Mouse (Mus musculus): ENCODE data around the gene Trpv1. TPM values are rescaled to one million over a fixed set of nuclear protein-coding genes. Genes with fewer than 3 reads are reported as not detected.

Gene Trpv1
- polyA plus RNA-seq, 1 experiment from 2014 or later = not detected

- WGBS = 63% methylated on average over 9 of the region's 9 CpGs
- Histone ChIP-seq H3K9ac (ENCODE audit: low read depth, low read length) (no peak overlapping the region), H3K4me3 (ENCODE audit: low read depth, low read length) (no peak overlapping the region), H3K27me3 (replicated peaks; ENCODE audit: control insufficient read depth, insufficient read depth, low read length) (no peaks in the 10 kb centered on the region), H3K4me2 (no peak overlapping the region), H3K27ac (ENCODE audit: low read depth, low read length) (no peak overlapping the region), H3K9me3 (ENCODE audit: control insufficient read depth, low read length) (no peaks in the 10 kb centered on the region), H3K36me3 (ENCODE audit: control insufficient read depth, insufficient read depth, low read length) (no peaks in the 10 kb centered on the region), H3K4me1 (replicated peaks; ENCODE audit: control insufficient read depth, insufficient read depth, low read length) (no peaks in the 10 kb centered on the region)
- DNase-seq (ENCODE audit: low spot score) (no peak), ATAC-seq (replicated peaks; ENCODE audit: low FRiP score) (no peak)
Observed at GRCm38 (mm10) chr11:73283369-73283768, 49.3 kb downstream of the Trpv1 start.

- DNase-seq (ENCODE audit: low spot score) = no peak
- 67% methylated on average over 1 of the region's 1 CpGs for WGBS
- Histone ChIP-seq H3K36me3 (ENCODE audit: control insufficient read depth, insufficient read depth, low read length) (no peaks in the 10 kb centered on the region), H3K4me3 (ENCODE audit: low read depth, low read length) (no peak overlapping the region), H3K27ac (ENCODE audit: low read depth, low read length) (no peak overlapping the region), H3K9me3 (ENCODE audit: control insufficient read depth, low read length) (no peaks in the 10 kb centered on the region), H3K4me2 (no peak overlapping the region), H3K4me1 (replicated peaks; ENCODE audit: control insufficient read depth, insufficient read depth, low read length) (no peaks in the 10 kb centered on the region), H3K9ac (ENCODE audit: low read depth, low read length) (no peak overlapping the region), H3K27me3 (replicated peaks; ENCODE audit: control insufficient read depth, insufficient read depth, low read length) (no peaks in the 10 kb centered on the region)
- no peak for ATAC-seq (replicated peaks; ENCODE audit: low FRiP score)
Observed at GRCm38 (mm10) chr11:73283926-73284325, 49.8 kb downstream of the Trpv1 start.

- no peak for ATAC-seq (replicated peaks; ENCODE audit: low FRiP score)
- H3K27ac ChIP-seq (ENCODE audit: low read depth, low read length) = no peak overlapping the region
Observed at GRCm38 (mm10) chr11:73284351-73284750, 50.3 kb downstream of the Trpv1 start.

GRCm38 (mm10) chr11:73289621-73290020 lies 55.5 kb downstream of the Trpv1 start:
- Histone ChIP-seq H3K4me3 (ENCODE audit: low read depth, low read length) (no peak overlapping the region), H3K9ac (ENCODE audit: low read depth, low read length) (no peak overlapping the region), H3K4me2 (no peak overlapping the region), H3K36me3 (ENCODE audit: control insufficient read depth, insufficient read depth, low read length) (no peaks in the 10 kb centered on the region), H3K9me3 (ENCODE audit: control insufficient read depth, low read length) (no peaks in the 10 kb centered on the region), H3K27me3 (replicated peaks; ENCODE audit: control insufficient read depth, insufficient read depth, low read length) (no peaks in the 10 kb centered on the region), H3K4me1 (replicated peaks; ENCODE audit: control insufficient read depth, insufficient read depth, low read length) (no peaks in the 10 kb centered on the region), H3K27ac (ENCODE audit: low read depth, low read length) (no peak overlapping the region)
- WGBS = 90% methylated on average over 1 of the region's 1 CpGs
- no peak for ATAC-seq (replicated peaks; ENCODE audit: low FRiP score)
- DNase-seq (ENCODE audit: low spot score) = no peak

More at GRCm38 (mm10) chr11:73284351-73284750, 50.3 kb downstream of the Trpv1 start:
- no peak overlapping the region for H3K4me3 ChIP-seq (ENCODE audit: low read depth, low read length)
- H3K4me2 ChIP-seq = no peak overlapping the region
- no peaks in the 10 kb centered on the region for H3K27me3 ChIP-seq (replicated peaks; ENCODE audit: control insufficient read depth, insufficient read depth, low read length)
- no peak for DNase-seq (ENCODE audit: low spot score)
- H3K9me3 ChIP-seq (ENCODE audit: control insufficient read depth, low read length) = no peaks in the 10 kb centered on the region
- no peaks in the 10 kb centered on the region for H3K4me1 ChIP-seq (replicated peaks; ENCODE audit: control insufficient read depth, insufficient read depth, low read length)
- no peak overlapping the region for H3K9ac ChIP-seq (ENCODE audit: low read depth, low read length)
- H3K36me3 ChIP-seq (ENCODE audit: control insufficient read depth, insufficient read depth, low read length) = no peaks in the 10 kb centered on the region

- Histone ChIP-seq H3K9ac (ENCODE audit: low read depth, low read length) (no peak overlapping the region), H3K9me3 (ENCODE audit: control insufficient read depth, low read length) (no peaks in the 10 kb centered on the region), H3K27me3 (replicated peaks; ENCODE audit: control insufficient read depth, insufficient read depth, low read length) (no peaks in the 10 kb centered on the region), H3K4me3 (ENCODE audit: low read depth, low read length) (no peak overlapping the region), H3K36me3 (ENCODE audit: control insufficient read depth, insufficient read depth, low read length) (no peaks in the 10 kb centered on the region), H3K4me2 (no peak overlapping the region), H3K27ac (ENCODE audit: low read depth, low read length) (no peak overlapping the region), H3K4me1 (replicated peaks; ENCODE audit: control insufficient read depth, insufficient read depth, low read length) (no peaks in the 10 kb centered on the region)
- ATAC-seq (replicated peaks; ENCODE audit: low FRiP score) = no peak
- 62% methylated on average over 2 of the region's 2 CpGs for WGBS
- no peak for DNase-seq (ENCODE audit: low spot score)
Observed at GRCm38 (mm10) chr11:73303123-73303522, 69.0 kb downstream of the Trpv1 start.

Other genes with a start within 250 kb of the Trpv1 start
- gene P2rx1, start 235.2 kb upstream of the Trpv1 start, polyA plus RNA-seq (2014; fragmentation: Nextera tagmentation; extraction: Ambion mirVana) = 17.6 and 18.8 TPM in 2 replicates
- gene Camkk1, start 215.3 kb upstream of the Trpv1 start, polyA plus RNA-seq (2014; fragmentation: Nextera tagmentation; extraction: Ambion mirVana) = 2.6 and 3.0 TPM in 2 replicates
- 11.1 and 11.8 TPM in 2 replicates for gene Ncbp3, start 186.5 kb upstream of the Trpv1 start, polyA plus RNA-seq (2014; fragmentation: Nextera tagmentation; extraction: Ambion mirVana)
- gene Itgae, start 143.7 kb upstream of the Trpv1 start, polyA plus RNA-seq (2014; fragmentation: Nextera tagmentation; extraction: Ambion mirVana) = 0.43 and 0.60 TPM in 2 replicates
- 24.2 and 25.1 TPM in 2 replicates for gene Haspin, start 96.0 kb upstream of the Trpv1 start, polyA plus RNA-seq (2014; fragmentation: Nextera tagmentation; extraction: Ambion mirVana)
- 0.62 and 0.68 TPM in 2 replicates for gene P2rx5, start 73.9 kb upstream of the Trpv1 start, polyA plus RNA-seq (2014; fragmentation: Nextera tagmentation; extraction: Ambion mirVana)
- gene Emc6, start 57.3 kb upstream of the Trpv1 start, polyA plus RNA-seq (2014; fragmentation: Nextera tagmentation; extraction: Ambion mirVana) = 145 and 148 TPM in 2 replicates
- 81.1 and 85.3 TPM in 2 replicates for gene Tax1bp3, start 57.2 kb upstream of the Trpv1 start, polyA plus RNA-seq (2014; fragmentation: Nextera tagmentation; extraction: Ambion mirVana)
- 11.7 and 12.3 TPM in 2 replicates for gene Ctns, start 35.2 kb upstream of the Trpv1 start, polyA plus RNA-seq (2014; fragmentation: Nextera tagmentation; extraction: Ambion mirVana)
- gene Shpk, start 34.8 kb upstream of the Trpv1 start, polyA plus RNA-seq (2014; fragmentation: Nextera tagmentation; extraction: Ambion mirVana) = 2.6 and 2.7 TPM in 2 replicates
- gene Trpv3, start 33.1 kb downstream of the Trpv1 start, polyA plus RNA-seq (2014; fragmentation: Nextera tagmentation; extraction: Ambion mirVana) = 0.04 TPM in 1 of 2 replicates, not detected in the other
- 0.82 and 2.1 TPM in 2 replicates for gene Aspa, start 95.3 kb downstream of the Trpv1 start, polyA plus RNA-seq (2014; fragmentation: Nextera tagmentation; extraction: Ambion mirVana)
- not detected in 2 replicates for gene Gm49340, start 95.4 kb downstream of the Trpv1 start, polyA plus RNA-seq (2014; fragmentation: Nextera tagmentation; extraction: Ambion mirVana)
- gene Spata22, start 95.4 kb downstream of the Trpv1 start, polyA plus RNA-seq (2014; fragmentation: Nextera tagmentation; extraction: Ambion mirVana) = 0.32 TPM in 1 of 2 replicates, not detected in the other
- 0.16 TPM in 1 of 2 replicates, not detected in the other for gene Olfr20, start 116.5 kb downstream of the Trpv1 start, polyA plus RNA-seq (2014; fragmentation: Nextera tagmentation; extraction: Ambion mirVana)
- not detected in 2 replicates for gene Olfr376, start 137.0 kb downstream of the Trpv1 start, polyA plus RNA-seq (2014; fragmentation: Nextera tagmentation; extraction: Ambion mirVana)
- not detected in 2 replicates for gene Olfr1, start 165.3 kb downstream of the Trpv1 start, polyA plus RNA-seq (2014; fragmentation: Nextera tagmentation; extraction: Ambion mirVana)
- not detected in 2 replicates for gene Olfr378, start 194.2 kb downstream of the Trpv1 start, polyA plus RNA-seq (2014; fragmentation: Nextera tagmentation; extraction: Ambion mirVana)
- gene Olfr380, start 223.2 kb downstream of the Trpv1 start, polyA plus RNA-seq (2014; fragmentation: Nextera tagmentation; extraction: Ambion mirVana) = not detected in 2 replicates

All from liver, embryonic 11.5 days (tissue).